Mouse (Mus musculus) cerebellum, adult 11-12 months (tissue): ENCODE data around the gene Btg4.

Source experiments
- DNase-seq: peaks from one replicate; pipeline ENCODE4 v3.0.0; 2022

Gene Btg4

GRCm38 (mm10) chr9:51168698-51169097, 108.0 kb downstream of the Btg4 start:
- no peak for DNase-seq

- DNase-seq = no peak
Measured at GRCm38 (mm10) chr9:51169133-51169532, 108.4 kb downstream of the Btg4 start.
